Mouse (Mus musculus) CH12.LX (cell line): ENCODE measurements around the gene Elavl3.

Experiments
- CHD2 ChIP-seq: IDR thresholded peaks from 2 replicates; pipeline ENCODE4 v1.6.1; 2011; ENCODE audit warnings: low read length, improper control_type of control experiment
- CTCF ChIP-seq, 2 experiments: IDR thresholded peaks in 1 of 2; conservative IDR thresholded peaks in 1 of 2; 2 replicates each; pipeline ENCODE4 v1.5.1; 2011 to 2012; ENCODE audit warnings: low read depth in 2 of 2, low read length in 2 of 2, improper control_type of control experiment in 1 of 2, inconsistent platforms in 1 of 2, mild to moderate bottlenecking in 1 of 2, moderate library complexity in 1 of 2
- E2F4 ChIP-seq: IDR thresholded peaks from 2 replicates; pipeline ENCODE4 v1.6.1; 2011; ENCODE audit warnings: low read depth, low read length, improper control_type of control experiment; ENCODE audit not compliant: insufficient replicate concordance
- HCFC1 ChIP-seq: IDR thresholded peaks from 2 replicates; pipeline ENCODE4 v1.6.1; 2012; ENCODE audit warnings: low read depth, mild to moderate bottlenecking, inconsistent platforms, low read length, improper control_type of control experiment
- JUND ChIP-seq: conservative IDR thresholded peaks from 2 replicates; pipeline ENCODE4 v1.6.1; 2011; ENCODE audit warnings: low read depth, low read length, improper control_type of control experiment
- MEF2A ChIP-seq: IDR thresholded peaks from 2 replicates; pipeline ENCODE4 v1.6.1; 2014; ENCODE audit warnings: low read depth, mild to moderate bottlenecking, inconsistent platforms, low read length, improper control_type of control experiment, borderline replicate concordance
- POLR2A ChIP-seq: IDR thresholded peaks from 2 replicates; pipeline ENCODE4 v1.6.1; 2011; ENCODE audit warnings: low read depth, mild to moderate bottlenecking, improper control_type of control experiment, low read length
- SMC3 ChIP-seq: IDR thresholded peaks from 2 replicates; pipeline ENCODE4 v1.6.1; 2011; ENCODE audit warnings: low read depth, low read length, improper control_type of control experiment
- USF1 ChIP-seq: IDR thresholded peaks from 2 replicates; pipeline ENCODE4 v1.6.1; 2014; ENCODE audit warnings: low read depth, mild to moderate bottlenecking, inconsistent platforms, low read length, improper control_type of control experiment
- ZNF384 ChIP-seq: IDR thresholded peaks from 2 replicates; pipeline ENCODE4 v1.6.1; 2012; ENCODE audit warnings: low read depth, low read length, improper control_type of control experiment, inconsistent platforms

- TF ChIP-seq E2F4 (no peak), SMC3 (no peak), POLR2A (no peak), CHD2 (no peak), CTCF (conservative IDR thresholded peaks at IDR 0.05 in 1 of 2, IDR thresholded peaks at IDR 0.05 in 1 of 2; ENCODE audit: low read depth in 2 of 2, low read length in 2 of 2) (no peak), ZNF384 (no peak), HCFC1 (no peak), MEF2A (no peak), JUND (no peak), USF1 (no peak)
Measured at GRCm38 (mm10) chr9:22030386-22030785, 21.4 kb downstream of the Elavl3 start.
